Mouse (Mus musculus) Muller cell, postnatal 12 days (primary cell): ENCODE results near the gene Rasa4.
"Not testable (repeated sequence)": the region's sequence is repeated elsewhere in the genome, so short reads cannot be mapped to it uniquely, and the experiment has no call there.

Experiments
- DNase-seq: peaks from one replicate; pipeline ENCODE4 v3.0.0-alpha.2; 2015; ENCODE audit errors: inconsistent ontology term

Gene Rasa4

GRCm38 (mm10) chr5:136109042-136109441, 25.3 kb downstream of the Rasa4 start:
- DNase-seq = peak; percentile 12

- DNase-seq = not testable (repeated sequence)
Observed at GRCm38 (mm10) chr5:136113546-136113945, 29.8 kb downstream of the Rasa4 start.

- peak; percentile 96 for DNase-seq
Observed at GRCm38 (mm10) chr5:136115891-136116783, 32.4 kb downstream of the Rasa4 start, which contains the start of gene Polr2j. Polr2j (plus strand) TSS chr5:136116631.

- DNase-seq = no peak
Observed at GRCm38 (mm10) chr5:136116784-136117112, 33.0 kb downstream of the Rasa4 start.

GRCm38 (mm10) chr5:136122165-136122564, 38.4 kb downstream of the Rasa4 start:
- DNase-seq = no peak

GRCm38 (mm10) chr5:136135571-136136291, 52.0 kb downstream of the Rasa4 start, which contains the start of the genes Lrwd1 and Alkbh4:
Lrwd1 (minus strand) TSS chr5:136136074.
Alkbh4 (plus strand) TSS chr5:136136146.
- peak; percentile 97 for DNase-seq

- DNase-seq = no peak
Observed at GRCm38 (mm10) chr5:136136292-136136990, 52.7 kb downstream of the Rasa4 start.

GRCm38 (mm10) chr5:136137658-136138274, 54.0 kb downstream of the Rasa4 start:
- no peak for DNase-seq

GRCm38 (mm10) chr5:136139393-136139792, 55.7 kb downstream of the Rasa4 start:
- no peak for DNase-seq

- DNase-seq = no peak
Observed at GRCm38 (mm10) chr5:136140057-136140482, 56.4 kb downstream of the Rasa4 start.

GRCm38 (mm10) chr5:136142746-136143145, 59.0 kb downstream of the Rasa4 start:
- no peak for DNase-seq

- DNase-seq = peak; percentile 24
Observed at GRCm38 (mm10) chr5:136143161-136143755, 59.5 kb downstream of the Rasa4 start.

- DNase-seq = no peak
Observed at GRCm38 (mm10) chr5:136144606-136145430, 61.1 kb downstream of the Rasa4 start.

GRCm38 (mm10) chr5:136146936-136147335, 63.2 kb downstream of the Rasa4 start:
- DNase-seq = no peak

GRCm38 (mm10) chr5:136147704-136148103, 64.0 kb downstream of the Rasa4 start:
- DNase-seq = no peak

- not testable (repeated sequence) for DNase-seq
Observed at GRCm38 (mm10) chr5:136149134-136149576, 65.4 kb downstream of the Rasa4 start.

GRCm38 (mm10) chr5:136152365-136152764, 68.6 kb downstream of the Rasa4 start:
- no peak for DNase-seq

GRCm38 (mm10) chr5:136155399-136155798, 71.7 kb downstream of the Rasa4 start:
- DNase-seq = no peak

- not testable (repeated sequence) for DNase-seq
Observed at GRCm38 (mm10) chr5:136160084-136160483, 76.4 kb downstream of the Rasa4 start.
